Mouse (Mus musculus): ENCODE results near the gene Tmsb10. TPM values are rescaled to one million over a fixed set of nuclear protein-coding genes. Genes with fewer than 3 reads are reported as not detected.

Gene Tmsb10
- polyA plus RNA-seq, 1 experiment: 85.7 TPM

DNA sequence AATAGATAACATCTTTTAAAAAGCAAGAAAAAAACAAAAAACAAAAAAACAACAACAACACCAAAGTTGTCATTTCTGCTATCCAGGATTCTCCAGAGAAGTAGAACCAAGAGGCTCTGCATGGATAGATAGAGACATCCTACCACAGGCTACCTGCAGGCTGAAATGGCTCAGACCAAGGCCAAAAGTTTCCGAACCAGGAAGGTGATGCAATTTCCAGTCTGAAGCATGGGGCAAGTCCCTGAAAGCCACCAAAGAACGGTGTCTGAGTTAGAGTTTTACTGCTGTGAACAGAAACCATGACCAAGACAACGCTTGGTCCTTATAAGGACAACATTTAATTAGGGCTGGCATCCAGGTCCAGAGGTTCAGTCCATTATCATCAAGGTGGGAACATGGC, 10.2 kb downstream of the Tmsb10 start:
- TF ChIP-seq POLR2A (IDR thresholded peaks at IDR 0.05; ENCODE audit: borderline replicate concordance, extremely low read depth, low read depth, low read length) (no peak), CTCF (IDR thresholded peaks at IDR 0.05; ENCODE audit: insufficient read depth, low read length) (no peak)
- no peak for DNase-seq
- Histone ChIP-seq H3K4me3 (replicated peaks; ENCODE audit: extremely low read depth, low read depth, low read length) (no peak overlapping the region), H3K4me1 (ENCODE audit: control insufficient read depth, insufficient read depth, low read length) (no peaks in the 10 kb centered on the region)
- 76% methylated on average over 3 of the region's 3 CpGs for WGBS

DNA sequence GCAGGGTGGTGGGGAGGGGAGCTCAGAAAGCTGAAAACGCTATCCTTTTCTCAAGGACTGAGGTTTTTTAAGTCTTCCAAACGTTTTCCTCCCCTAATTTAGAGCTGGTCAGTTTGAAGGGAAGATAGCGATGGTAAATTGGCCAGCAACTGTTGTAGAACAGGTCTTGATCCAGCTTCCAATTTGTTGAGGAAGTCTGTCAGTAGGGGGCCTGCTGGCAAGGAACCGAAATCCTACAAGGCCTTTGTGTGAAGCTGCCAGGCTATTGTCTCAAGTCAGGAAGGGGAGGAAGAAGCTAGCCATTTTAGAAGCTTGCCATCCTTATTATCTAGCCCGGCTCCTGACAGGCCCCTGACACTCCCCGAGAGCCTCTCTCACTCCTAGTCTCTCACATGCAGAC, 10.6 kb downstream of the Tmsb10 start:
- TF ChIP-seq POLR2A (IDR thresholded peaks at IDR 0.05; ENCODE audit: borderline replicate concordance, extremely low read depth, low read depth, low read length) (no peak), CTCF (IDR thresholded peaks at IDR 0.05; ENCODE audit: insufficient read depth, low read length) (0 out of 2 replicates have a peak, but pooled peaks have one; percentile 2)
- 48% methylated on average over 6 of the region's 6 CpGs for WGBS
- DNase-seq: no peak

DNA sequence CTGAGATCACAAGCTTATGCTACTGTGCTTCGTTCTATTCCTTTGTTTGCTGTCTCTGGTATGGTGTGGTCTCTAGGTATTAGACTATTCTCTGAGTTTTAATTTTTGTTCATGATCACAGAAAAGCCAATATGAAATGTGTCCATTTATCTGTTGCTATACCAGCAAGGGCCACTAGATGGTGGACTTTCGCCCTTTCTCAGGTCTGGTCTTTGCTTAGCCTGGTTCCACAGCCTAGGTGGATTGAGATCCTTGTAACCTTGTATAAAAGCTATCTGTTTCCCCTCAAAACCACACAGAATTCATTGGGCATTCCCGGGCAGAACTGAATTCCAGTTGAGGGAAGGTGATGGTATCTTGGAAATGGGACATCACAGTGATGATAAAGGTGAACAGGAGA, 18.1 kb downstream of the Tmsb10 start:
- DNase-seq: peak; percentile 61
- Histone ChIP-seq H3K4me1 (ENCODE audit: control insufficient read depth, insufficient read depth, low read length) (no peaks in the 10 kb centered on the region), H3K4me3 (replicated peaks; ENCODE audit: extremely low read depth, low read depth, low read length) (no peak overlapping the region)
- TF ChIP-seq POLR2A (IDR thresholded peaks at IDR 0.05; ENCODE audit: borderline replicate concordance, extremely low read depth, low read depth, low read length): no peak
- peak; percentile 77 for TF ChIP-seq CTCF (IDR thresholded peaks at IDR 0.05; ENCODE audit: insufficient read depth, low read length)
- WGBS: 5% methylated on average over 3 of the region's 3 CpGs

More for the DNA sequence above, 10.6 kb downstream of the Tmsb10 start:
- no peak overlapping the region for H3K4me3 ChIP-seq (replicated peaks; ENCODE audit: extremely low read depth, low read depth, low read length)
- no peaks in the 10 kb centered on the region for H3K4me1 ChIP-seq (ENCODE audit: control insufficient read depth, insufficient read depth, low read length)

DNA sequence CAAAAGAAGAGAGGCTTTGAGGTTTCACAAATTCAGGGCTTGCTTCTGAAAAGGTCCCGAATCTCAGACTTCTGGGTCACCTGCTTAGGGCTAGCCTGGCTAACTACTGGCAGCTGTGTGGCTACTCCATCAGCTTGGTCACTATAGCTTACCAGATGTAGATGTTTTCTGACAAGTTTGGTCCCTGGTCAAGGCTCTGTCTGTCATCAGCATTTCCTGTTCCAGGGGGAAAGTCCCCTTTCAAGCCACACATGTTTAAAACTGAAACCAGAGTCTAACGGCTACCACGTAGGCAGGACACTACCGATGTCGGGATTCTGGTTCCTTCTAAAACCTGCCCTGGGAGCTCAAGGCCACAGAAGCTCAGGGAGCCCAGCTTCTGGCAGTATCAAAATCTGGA, 20.7 kb downstream of the Tmsb10 start:
- no peak overlapping the region for H3K4me3 ChIP-seq (replicated peaks; ENCODE audit: extremely low read depth, low read depth, low read length)
- no peaks in the 10 kb centered on the region for H3K4me1 ChIP-seq (ENCODE audit: control insufficient read depth, insufficient read depth, low read length)
- DNase-seq: no peak
- no peak for TF ChIP-seq POLR2A (IDR thresholded peaks at IDR 0.05; ENCODE audit: borderline replicate concordance, extremely low read depth, low read depth, low read length)
- no peak for TF ChIP-seq CTCF (IDR thresholded peaks at IDR 0.05; ENCODE audit: insufficient read depth, low read length)
- 36% methylated on average over 5 of the region's 5 CpGs for WGBS

DNA sequence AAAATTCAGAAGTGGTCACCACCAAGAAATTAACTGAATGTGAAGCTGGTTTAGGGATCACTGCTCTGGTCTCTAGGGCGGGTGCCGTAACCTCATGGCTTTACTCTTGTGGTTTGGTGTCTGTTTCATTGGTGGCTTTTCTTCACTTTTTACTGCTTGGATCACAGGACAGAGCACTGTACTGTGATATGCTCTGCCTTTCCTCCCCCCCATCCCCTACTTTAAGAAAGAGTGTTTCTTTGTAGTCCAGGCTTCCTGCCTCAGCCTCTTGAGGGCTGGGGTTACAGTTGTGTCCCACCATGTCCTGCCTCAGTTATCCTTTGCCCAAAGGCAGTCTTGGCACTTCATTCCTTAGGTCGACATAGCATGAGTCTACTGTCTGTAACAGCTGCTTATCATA, 21.1 kb downstream of the Tmsb10 start:
- TF ChIP-seq CTCF (IDR thresholded peaks at IDR 0.05; ENCODE audit: insufficient read depth, low read length) (no peak), POLR2A (IDR thresholded peaks at IDR 0.05; ENCODE audit: borderline replicate concordance, extremely low read depth, low read depth, low read length) (no peak)
- 75% methylated on average over 3 of the region's 3 CpGs for WGBS

DNA sequence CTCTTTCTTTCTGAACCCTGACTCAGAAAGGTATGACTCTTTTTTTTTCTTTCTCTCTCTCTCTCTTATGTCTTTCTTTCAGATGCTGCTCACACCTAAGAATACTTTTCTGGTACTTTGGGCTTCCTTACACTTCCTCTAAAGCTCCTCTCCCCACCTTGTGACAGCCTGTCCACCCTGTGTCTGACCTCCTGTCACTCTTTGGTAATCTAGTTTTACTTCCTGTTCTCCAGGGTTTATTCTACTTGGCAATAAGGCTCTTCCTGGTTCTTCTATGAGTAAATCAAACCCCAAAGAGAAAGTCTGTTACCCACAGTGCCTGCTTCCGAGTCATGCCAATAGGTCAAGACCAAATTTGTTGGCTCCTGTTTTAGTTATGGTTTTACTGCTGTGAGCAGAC, 25.6 kb downstream of the Tmsb10 start:
- WGBS: 51% methylated on average over 1 of the region's 1 CpGs
- no peak for DNase-seq
- H3K4me3 ChIP-seq (replicated peaks; ENCODE audit: extremely low read depth, low read depth, low read length): no peak overlapping the region
- H3K4me1 ChIP-seq (ENCODE audit: control insufficient read depth, insufficient read depth, low read length): no peaks in the 10 kb centered on the region
- TF ChIP-seq POLR2A (IDR thresholded peaks at IDR 0.05; ENCODE audit: borderline replicate concordance, extremely low read depth, low read depth, low read length) (no peak), CTCF (IDR thresholded peaks at IDR 0.05; ENCODE audit: insufficient read depth, low read length) (no peak)

More for the DNA sequence above, 21.1 kb downstream of the Tmsb10 start:
- no peak overlapping the region for H3K4me3 ChIP-seq (replicated peaks; ENCODE audit: extremely low read depth, low read depth, low read length)
- H3K4me1 ChIP-seq (ENCODE audit: control insufficient read depth, insufficient read depth, low read length): no peaks in the 10 kb centered on the region
- no peak for DNase-seq

DNA sequence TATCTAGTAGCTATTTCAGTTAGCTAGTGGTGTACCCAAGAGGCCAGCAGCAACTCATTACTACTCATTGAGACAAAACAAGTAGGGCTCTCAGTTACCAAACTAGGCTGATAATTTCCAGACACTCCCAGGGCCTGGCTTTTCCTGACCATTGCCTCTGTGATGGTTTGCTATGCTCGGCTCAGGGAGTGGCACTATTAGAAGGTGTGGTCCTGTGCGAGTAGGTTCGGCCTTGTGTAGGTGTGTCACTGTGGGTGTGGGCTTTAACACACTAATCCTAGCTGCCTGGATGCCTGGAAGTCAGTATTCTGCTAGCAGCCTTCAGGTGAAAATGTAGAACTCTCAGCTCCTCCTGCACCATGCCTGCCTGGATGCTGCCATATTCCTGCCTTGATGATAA, 27.0 kb downstream of the Tmsb10 start:
- TF ChIP-seq CTCF (IDR thresholded peaks at IDR 0.05; ENCODE audit: insufficient read depth, low read length): no peak
- TF ChIP-seq POLR2A (IDR thresholded peaks at IDR 0.05; ENCODE audit: borderline replicate concordance, extremely low read depth, low read depth, low read length): no peak
- 87% methylated on average over 3 of the region's 3 CpGs for WGBS
- Histone ChIP-seq H3K4me1 (ENCODE audit: control insufficient read depth, insufficient read depth, low read length) (0 out of 2 replicates have a peak, but pooled peaks cover 2% of the 10 kb centered on the region), H3K4me3 (replicated peaks; ENCODE audit: extremely low read depth, low read depth, low read length) (no peak overlapping the region)
- DNase-seq: no peak

DNA sequence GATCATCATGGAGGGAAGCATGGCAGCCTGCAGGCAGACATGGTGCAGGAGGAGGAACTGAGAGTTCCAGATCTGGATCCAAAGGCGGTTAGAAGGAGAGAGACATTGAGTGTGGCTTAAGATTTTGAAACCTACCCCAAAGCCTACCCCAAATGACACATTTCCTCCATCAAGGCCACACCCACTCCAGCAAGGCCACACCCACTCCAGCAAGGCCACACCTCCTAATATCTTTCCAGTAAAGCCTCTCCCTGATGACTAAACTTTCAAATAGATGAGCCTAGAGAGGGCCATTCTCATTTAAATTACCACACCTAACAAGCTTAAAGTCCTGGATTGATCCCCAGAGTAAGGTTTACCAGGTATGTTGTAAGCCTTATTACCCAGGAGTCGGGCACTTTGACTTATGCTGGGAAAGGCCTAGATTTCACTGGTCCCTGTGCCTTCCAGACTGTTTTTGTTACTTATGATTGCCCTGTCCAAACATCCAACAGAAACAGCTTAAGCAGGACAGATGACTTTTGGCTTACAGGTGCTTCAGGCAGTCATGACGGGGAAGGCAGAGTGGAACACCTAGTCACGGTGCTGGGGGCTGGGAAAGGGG, 28.7 kb downstream of the Tmsb10 start:
- WGBS: 84% methylated on average over 4 of the region's 4 CpGs
- no peak for TF ChIP-seq CTCF (IDR thresholded peaks at IDR 0.05; ENCODE audit: insufficient read depth, low read length)
- no peak for TF ChIP-seq POLR2A (IDR thresholded peaks at IDR 0.05; ENCODE audit: borderline replicate concordance, extremely low read depth, low read depth, low read length)
- DNase-seq: no peak
- Histone ChIP-seq H3K4me3 (replicated peaks; ENCODE audit: extremely low read depth, low read depth, low read length) (no peak overlapping the region), H3K4me1 (ENCODE audit: control insufficient read depth, insufficient read depth, low read length) (0 out of 2 replicates have a peak, but pooled peaks cover 2% of the 10 kb centered on the region)

DNA sequence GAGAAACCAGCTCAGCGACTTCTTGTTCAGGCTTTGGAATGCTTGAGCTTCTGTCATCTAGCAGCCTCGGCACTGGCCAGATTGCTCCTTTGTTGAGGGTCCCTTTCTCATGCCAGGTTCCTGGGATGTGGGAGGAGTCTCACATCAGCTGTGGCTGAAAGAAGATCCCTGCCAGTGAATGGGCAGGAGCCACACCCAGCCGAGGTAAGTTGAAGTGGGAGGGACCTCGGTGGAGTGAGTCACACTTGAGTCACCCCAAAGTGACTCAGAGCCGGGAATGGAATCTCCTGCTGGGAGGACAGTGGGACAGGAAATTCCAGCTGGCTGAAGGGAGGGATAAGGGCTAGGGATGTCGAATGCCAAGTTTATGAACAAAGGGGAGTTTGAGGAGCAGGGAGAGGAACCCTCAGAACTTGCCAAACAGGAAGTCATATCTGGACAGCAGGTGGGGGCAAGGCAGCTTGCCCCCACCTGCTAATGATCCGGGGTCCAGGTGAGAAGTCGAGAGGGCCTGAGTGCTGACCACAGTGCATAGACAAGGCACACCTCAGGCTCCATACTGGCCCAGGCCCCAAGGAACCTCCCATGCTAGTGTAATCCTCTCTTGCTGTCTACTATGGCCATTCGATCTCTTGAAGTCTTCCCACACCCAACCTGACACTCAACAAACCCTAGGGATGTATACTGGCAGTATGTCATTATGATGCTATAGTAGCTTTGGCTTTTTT, 31.6 kb downstream of the Tmsb10 start:
- Histone ChIP-seq H3K4me1 (ENCODE audit: control insufficient read depth, insufficient read depth, low read length) (0 out of 2 replicates have a peak, but pooled peaks cover 2% of the 10 kb centered on the region), H3K4me3 (replicated peaks; ENCODE audit: extremely low read depth, low read depth, low read length) (no peak overlapping the region)
- no peak for TF ChIP-seq POLR2A (IDR thresholded peaks at IDR 0.05; ENCODE audit: borderline replicate concordance, extremely low read depth, low read depth, low read length)
- 11% methylated on average over 9 of the region's 9 CpGs for WGBS
- DNase-seq: peak; percentile 41

DNA sequence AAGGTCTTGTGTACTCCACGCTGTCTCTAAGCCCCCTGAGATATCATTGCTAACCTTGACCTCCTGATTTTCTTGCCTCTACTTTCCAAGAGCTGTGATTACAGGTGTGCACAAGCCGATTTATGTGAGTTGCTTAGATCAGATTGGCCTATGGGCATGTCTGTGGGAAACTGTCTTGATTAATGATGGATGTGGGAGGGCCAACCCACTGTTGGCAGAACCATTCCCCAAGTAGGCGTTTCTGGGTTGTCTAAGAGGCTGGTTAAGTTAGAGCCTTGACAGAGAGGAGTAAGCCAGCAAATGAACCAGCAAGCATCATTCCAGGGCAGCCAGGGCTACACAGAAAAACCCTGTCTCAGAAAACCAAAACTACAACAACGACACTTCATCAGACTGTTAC, 32.5 kb downstream of the Tmsb10 start:
- 0 out of 2 replicates have a peak, but pooled peaks cover 2% of the 10 kb centered on the region for H3K4me1 ChIP-seq (ENCODE audit: control insufficient read depth, insufficient read depth, low read length)
- TF ChIP-seq CTCF (IDR thresholded peaks at IDR 0.05; ENCODE audit: insufficient read depth, low read length): no peak
- TF ChIP-seq POLR2A (IDR thresholded peaks at IDR 0.05; ENCODE audit: borderline replicate concordance, extremely low read depth, low read depth, low read length): no peak
- WGBS: 66% methylated on average over 4 of the region's 4 CpGs
- DNase-seq: no peak
- no peak overlapping the region for H3K4me3 ChIP-seq (replicated peaks; ENCODE audit: extremely low read depth, low read depth, low read length)

All from lung, adult 2 months (tissue).